Mouse (Mus musculus) adrenal gland (tissue): Measurements from ENCODE around the gene Adamtsl1.

ENCODE experiments used
- intact Hi-C: fragments of 180-260 bp; cut with DNase I; formaldehyde crosslinking; loops from one replicate; pipeline ENCODE4 v1.15.1; 2025

Gene Adamtsl1

DNA sequence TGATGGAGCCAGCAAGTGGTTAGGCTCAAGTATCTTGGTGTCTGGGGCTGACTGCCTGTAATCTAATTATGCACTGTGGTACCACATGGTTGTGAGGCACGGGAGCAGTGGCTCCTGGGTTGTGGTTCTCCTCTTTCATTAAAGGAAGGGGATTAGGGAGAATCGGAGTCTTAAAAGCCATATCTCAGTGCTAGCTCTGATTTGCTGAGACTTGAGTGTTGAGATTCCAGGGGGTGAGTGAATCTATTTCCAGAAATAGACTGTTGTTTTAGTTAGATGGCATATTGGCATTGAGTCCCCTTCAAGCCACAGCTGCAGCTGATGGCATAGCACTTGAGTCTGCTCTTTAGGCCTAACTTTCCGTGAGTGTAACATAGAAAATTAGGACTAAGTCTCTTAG lies 877.2 kb downstream of the Adamtsl1 start:
- intact Hi-C loops: no loop called here

DNA sequence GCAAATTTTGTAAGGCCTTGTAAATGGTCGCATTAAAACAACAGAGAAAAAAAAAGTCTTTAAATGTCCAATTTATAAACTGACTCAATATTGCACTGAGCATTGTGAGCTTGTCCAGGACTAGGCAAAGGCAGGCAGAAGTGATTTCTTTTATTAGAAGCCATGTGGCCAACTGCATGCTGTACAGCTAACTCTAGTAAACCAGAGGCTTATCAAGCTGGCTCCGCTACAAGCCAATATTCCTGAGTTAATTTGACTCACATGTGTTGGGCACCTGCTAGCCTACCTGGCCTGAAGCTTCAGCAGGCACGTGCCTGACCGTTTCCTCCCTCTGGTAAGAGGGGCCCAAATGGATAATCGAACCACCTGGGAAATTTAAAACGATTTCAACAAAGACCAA lies 881.7 kb downstream of the Adamtsl1 start:
- intact Hi-C loops: no loop called here

DNA sequence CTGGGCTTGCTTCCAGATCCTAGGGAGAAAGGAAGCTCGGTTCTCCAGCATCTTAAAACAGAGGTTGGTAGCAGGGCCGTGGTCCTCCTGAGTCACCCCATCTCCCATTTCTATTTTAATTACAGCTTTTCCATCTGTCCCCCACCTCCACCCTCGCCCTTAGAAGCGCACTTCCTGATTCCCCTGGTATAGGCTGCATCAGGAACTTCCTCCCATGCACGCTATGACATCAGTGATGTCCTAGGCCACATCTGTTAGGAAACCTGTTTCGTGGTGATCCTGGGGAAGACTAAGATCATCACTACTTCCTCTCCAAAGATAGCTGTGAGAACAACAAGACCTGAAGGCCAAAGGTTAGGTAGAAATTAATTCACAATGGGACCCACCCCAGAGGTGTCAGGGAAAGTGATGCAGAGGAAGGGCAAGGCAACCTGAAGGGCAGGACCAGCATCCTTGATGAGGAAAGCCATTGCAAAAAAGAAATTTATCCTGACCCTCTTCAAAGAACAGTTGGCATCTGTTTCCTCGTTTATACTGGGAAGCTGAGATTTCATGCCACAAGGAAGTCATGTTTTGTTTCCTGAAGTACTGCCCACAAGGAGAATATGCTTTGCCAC lies 882.8 kb downstream of the Adamtsl1 start:
- intact Hi-C loops: no loop called here

DNA sequence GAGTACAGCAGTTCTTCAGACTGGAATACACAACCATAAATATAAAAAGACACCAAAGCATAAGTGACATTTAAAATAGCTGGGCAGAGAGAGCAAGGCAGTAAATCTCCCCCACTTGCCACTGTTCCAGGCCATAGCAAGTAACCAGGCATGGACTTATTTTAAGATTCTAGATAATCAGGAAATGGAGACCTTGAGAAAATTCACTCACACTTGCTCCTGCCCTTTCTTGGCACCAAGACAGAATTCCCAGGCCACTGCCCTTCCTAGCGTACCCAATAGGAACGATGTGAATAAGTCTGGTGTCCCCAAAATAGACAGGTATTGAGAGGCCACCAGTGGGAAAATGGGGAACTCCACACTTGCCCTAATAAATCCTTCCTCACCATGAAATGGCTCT lies 883.5 kb downstream of the Adamtsl1 start:
- intact Hi-C loops: no loop called here

DNA sequence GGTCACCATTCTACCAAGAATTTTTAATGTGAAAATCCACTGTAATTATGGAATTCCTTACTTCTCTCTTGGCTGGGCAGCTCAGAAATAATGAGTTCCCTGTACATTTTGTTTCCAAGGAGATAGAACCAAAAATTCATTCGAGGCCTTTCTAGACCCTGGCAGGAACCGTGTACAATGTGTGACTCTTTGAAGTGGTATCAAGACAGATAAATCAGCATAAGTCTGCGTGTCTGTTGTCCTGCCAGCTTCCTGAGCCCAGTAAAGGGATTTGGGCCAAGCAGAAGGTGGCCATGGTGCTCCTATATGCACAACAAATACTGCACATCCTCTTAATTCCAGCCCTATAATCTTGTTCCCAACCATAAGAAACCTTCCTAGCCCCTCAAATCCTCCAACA lies 887.1 kb downstream of the Adamtsl1 start:
- intact Hi-C loops: no loop called here

DNA sequence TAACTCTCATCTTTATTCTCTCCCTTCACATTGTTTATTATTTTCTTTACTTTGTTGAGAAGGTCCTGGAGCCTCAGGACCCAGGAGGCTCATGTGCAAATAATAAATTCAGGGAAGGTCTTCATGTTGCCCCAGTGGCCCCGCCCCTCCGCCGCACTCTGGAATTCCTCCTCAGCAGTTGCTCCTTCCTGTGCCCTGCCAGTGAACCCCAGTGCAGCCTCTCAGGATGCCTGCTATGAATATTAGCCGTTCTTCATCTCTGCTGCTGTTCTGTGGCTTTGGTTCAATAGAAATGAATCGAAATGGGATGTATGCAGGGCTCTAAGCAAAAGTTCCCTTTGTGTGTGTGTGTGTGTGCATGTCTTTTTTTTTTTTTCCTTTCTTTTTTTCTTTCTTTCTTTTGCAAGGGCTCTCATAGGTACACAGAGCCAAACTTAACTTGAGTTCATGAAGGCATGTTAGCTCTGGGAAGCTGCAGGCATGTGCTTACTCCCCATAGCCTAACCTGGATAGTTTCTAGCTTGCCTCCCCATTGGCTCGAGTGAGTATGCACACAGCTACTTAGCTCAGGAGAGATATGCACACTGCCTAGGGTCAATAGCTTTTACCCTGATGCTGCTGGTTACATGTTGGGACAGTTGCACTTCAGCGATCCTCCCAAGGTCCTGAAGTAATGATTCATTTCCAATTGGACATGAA lies 892.7 kb downstream of the Adamtsl1 start:
- intact Hi-C loops: no loop called here

DNA sequence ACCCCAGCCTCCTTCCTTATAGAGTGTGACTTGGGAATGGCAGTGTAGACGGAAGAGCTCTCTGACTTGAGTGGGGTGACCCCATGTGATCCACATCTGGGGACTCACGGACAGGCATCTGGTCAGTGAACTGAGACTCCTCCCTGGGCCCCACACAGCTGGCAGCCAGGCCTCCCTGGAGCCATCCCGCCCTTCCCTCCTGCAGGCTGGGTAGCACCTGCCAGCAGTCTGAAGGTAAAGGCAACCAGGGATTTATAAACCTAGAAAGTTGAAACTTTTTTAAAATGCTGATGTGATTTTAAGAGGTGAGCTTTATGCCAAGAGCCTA lies 893.2 kb downstream of the Adamtsl1 start:
- intact Hi-C loops: no loop called here

DNA sequence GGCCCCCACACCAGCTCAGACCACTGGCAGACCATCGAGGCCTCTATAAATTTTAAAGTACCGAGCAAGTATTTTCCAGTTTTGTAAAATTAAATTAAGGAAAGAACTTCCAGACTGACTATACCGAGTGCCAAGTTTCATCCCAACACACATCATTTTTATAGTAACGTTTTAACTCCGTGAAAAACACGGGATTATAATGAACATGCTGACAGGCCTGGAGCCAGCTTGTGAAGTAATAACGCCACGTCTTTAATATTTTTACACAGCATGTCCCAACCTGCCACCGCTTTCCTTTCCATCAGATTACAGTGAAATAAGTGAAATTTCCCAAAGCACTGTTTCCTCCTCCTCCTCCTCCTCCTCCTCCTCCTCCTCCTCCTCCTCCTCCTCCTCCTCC lies 894.4 kb downstream of the Adamtsl1 start:
- intact Hi-C loops: no loop called here

DNA sequence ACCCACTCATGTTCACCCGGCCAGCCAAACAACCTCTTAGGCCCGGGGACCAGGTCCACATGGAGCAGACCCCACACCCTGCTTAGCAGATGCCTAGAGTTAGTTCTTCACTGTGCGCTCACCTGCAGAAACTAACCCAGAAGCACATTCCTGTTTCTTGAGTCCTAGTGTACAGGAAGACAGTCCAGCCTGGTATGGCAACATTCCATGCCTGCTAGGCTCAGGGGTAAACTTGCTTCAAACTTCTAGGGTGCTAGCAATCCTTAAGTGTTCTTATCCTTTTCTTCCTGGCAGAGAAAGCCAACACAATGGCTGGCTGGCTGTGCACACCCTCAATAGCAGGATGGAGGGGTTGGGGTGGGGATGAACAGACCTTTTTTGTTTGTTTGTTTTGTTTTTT lies 897.0 kb downstream of the Adamtsl1 start:
- intact Hi-C loops: no loop called here

DNA sequence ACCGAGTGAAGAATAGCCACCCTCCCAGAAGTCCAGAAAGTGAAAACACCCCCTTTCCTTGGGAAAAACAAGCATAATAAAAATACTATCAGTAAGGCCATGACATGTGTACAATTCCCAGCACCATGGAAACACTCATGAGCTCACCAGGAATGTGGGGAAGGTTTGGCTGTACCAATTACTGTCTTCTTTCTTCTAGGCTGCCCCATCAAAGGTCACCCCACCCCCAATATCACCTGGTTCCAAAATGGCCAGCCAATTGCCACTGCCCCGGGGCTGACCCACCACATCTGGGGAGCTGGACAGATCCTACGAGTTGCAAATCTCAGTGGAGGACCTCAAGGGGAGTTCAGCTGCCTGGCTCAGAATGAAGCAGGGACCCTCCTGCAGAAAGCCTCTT lies 899.4 kb downstream of the Adamtsl1 start:
- intact Hi-C loops: no loop called here

DNA sequence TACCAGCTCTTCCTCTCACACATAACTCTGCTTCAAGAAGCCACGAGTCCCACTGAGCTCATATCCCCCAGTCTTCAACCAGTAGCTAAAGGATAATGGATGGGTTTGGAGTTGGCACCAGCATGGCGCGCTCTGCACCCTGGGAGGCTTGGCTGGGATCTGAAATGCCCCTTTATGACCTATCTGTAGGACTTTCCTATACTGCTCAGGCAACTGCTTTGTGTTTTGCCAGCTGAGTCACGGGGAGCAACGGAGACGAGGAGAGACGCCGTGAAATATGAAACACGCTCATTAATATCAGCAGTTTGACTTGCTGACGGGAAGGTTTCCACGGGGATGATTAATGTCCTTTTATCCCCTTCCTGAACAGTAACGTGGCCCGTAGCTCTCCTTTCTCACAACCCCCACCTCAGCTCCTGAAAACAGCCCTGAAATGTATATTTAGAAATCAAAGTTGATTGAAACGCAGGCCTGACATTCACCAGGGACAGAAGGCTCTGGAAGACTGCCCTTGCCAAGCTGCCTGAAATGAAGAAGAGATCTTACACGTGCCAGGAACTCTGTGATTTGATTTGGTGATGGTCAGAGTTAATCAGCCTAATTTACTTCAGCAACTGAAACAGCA lies 902.5 kb downstream of the Adamtsl1 start:
- intact Hi-C loops: no loop called here

DNA sequence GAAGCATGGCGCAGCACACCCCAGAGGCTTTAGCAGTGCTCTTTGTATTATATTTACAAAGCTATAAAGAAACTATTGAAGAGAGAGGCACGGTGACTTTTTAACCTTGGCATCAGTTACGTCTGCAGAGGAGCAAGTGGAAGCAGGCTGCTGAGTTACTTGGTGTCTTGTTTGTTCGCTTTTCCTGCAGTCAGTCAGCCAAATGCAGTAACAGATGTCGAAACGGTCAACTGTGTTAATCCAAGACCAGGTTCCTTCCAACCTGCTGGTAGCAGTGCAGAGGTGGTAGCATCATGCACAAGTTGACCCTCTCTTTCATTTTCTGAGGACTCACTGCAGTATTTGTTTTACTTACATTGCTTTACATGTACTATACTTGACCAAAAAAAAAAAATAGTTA lies 908.6 kb downstream of the Adamtsl1 start:
- intact Hi-C loops: no loop called here

DNA sequence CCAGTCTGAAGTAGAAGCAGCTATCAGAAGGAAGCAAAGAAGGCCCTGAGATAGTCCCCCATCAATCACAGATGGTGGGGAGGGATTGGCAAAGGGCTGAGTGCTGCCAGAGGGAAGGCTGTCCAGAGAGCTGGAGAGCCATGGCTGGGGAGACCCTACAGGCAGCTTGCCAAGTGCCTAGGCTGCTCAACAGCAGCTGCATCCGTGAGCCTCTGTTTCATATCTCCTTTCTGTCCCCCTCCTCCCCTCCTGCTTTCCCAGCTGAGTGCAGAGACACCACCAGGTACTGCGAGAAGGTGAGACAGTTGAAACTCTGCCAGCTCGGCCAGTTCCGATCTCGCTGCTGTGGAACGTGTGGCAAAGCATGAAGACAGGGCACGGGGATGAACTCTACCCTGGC lies 911.6 kb downstream of the Adamtsl1 start:
- intact Hi-C loops: no loop called here

DNA sequence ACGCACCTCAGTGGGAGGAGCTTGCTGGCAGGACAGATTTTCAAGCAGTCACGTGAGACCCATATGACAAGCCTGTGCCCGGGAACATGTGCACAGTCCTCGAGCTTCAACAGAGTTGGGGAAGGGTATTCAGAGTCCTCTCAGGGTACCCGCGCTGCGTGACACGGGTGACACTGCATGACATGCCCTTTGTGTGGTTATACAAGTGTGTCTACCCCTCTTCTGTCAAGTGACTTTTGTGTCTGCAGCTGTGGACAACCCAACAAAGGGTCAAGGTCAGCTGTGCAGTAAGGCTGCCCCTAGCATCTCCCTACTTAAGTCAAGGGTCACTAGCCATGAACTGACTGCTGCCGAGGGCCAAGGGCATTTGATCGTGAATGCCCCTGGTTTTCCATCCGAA lies 912.6 kb downstream of the Adamtsl1 start:
- intact Hi-C loops: no loop called here

DNA sequence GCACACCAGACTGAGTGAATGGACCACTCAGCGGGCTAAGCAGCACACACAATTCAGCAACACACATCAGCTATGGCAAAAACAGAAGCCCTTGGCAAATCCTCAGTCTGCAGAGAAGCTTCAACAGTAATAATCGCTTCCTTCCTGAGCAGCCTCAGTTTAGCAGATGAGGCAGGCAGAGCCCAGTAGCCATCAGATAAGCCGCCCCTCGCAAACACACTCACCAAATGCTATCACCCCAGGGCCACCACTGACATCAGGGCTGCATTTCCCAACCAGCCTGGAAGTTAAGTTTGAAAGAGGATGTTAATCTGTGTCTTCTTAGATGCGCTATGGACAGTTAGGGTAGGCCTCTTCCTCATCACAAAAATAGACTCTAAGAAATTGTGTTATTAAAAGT lies 913.3 kb downstream of the Adamtsl1 start:
- intact Hi-C loops: no loop called here

DNA sequence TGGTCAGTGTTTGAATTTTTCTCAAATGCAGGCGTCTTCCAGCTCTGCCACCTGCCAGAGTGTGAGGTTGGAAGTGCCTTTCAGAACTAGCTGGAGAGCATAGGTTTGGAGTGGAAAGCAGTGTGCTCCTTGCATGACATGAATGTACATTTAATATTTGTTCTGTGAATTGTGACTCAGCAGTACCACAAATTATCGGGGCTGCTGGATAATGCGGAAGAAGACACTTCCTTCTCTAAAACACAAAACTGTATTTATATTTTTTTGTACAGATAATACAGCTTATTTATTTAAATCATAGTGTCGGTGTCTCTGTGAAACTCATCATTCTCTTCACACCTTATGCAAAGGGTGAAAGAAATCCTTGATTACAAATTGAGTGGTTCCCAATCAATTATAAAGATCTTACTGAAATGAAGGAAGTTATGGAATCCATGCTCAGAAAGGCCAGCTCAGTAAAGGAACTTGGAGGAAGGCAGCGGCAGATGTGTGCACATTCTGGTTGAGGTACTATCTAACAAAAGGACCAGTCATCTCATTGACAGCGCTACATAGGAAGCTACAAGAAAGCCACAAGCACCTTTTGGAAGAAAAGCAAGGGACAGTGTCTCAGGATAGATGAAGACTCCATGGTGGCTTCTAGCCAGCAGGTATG lies 914.2 kb downstream of the Adamtsl1 start:
- intact Hi-C loops: no loop called here

DNA sequence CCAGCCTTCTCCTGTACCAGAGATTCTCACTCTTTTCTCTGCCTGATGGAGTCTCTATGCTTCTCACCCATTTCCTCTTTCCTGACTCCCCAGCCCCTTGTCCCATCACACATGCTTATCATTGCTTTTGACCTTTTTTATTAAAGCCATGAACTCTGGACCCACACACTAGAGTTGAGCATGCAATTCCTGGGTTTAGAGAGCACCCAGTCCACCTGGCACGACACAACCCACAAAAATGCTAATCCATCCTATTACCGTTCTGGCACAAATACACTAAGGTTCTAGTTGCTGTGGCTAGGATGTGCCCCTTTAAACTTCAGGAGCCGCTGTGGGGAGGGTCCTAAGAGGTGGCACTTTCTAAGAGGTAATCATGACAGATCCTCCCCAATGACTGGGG lies 921.7 kb downstream of the Adamtsl1 start:
- intact Hi-C loops: no loop called here

DNA sequence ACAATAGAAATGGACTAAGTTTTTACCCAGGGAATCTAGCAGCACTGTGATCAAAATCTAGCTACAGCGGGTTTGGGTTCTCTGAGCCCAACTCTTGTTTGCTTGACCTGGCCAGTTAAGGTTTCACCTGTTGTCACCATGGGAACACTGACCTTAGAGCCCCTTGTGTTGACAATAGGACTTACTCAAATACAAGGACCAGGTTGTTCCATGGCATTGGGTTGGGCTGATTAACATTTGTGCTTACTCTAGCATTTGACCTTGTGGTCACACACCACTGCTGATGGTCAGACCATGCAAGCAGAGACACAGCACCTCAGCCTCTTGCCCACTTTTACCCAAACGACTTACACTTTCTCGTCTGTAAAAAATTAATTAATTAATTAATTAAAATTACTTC lies 922.4 kb downstream of the Adamtsl1 start:
- intact Hi-C loops: no loop called here

DNA sequence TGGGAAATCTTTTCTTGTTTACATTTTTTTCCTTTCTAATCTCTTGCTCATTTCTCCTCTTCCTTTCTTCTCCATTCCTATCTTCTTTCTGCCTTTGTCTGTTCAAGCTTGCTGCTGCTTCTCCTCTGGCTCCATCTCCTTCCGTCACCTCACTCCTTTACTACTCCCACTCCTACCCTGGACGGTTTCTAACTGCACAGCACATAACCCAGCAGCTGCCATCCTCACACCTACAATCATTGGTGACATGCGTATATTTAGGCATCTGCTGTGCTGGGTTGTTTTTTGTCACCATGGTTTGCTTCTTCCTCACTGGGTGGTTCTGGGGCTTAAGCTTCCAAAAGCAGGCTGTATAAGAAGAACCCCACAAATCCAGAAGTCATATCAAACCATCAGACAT lies 936.5 kb downstream of the Adamtsl1 start:
- intact Hi-C loops: no loop called here

DNA sequence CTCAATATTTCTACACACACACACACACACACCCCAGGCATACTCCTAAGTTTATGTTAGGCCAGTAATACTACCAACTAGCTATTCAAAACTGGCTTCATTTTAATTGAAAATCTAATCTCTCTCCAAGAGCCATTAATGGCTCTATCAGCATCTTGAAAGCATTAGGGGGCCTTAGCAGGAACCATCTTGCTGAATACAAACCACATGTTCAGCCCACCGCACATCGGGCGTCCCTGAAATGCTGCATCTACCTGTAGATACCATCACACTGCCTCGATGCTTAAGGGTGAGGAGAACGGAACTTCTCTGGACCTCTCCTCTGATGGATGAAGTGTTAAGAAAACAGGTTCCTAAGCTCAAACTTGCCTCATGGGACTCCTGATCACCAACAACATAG lies 950.8 kb downstream of the Adamtsl1 start:
- intact Hi-C loops: no loop called here
